Mouse (Mus musculus) E14TG2a.4 (cell line): ENCODE measurements at regions not wholly inside any gene's neighbourhood (a gene's known extent, or its start where the extent isn't known, plus 50 kb on each side); places are given as distances from the start of the nearest gene placed in this dataset.

ENCODE experiments used
- CTCF ChIP-seq: conservative IDR thresholded peaks from 2 replicates; pipeline ENCODE4 v1.5.1; 2014; ENCODE audit warnings: low read length
- NANOG ChIP-seq: IDR thresholded peaks from 2 replicates; pipeline ENCODE4 v1.6.1; 2014; ENCODE audit warnings: borderline replicate concordance, low read length, mixed read lengths
- POU5F1 ChIP-seq: IDR thresholded peaks from 2 replicates; pipeline ENCODE4 v1.6.1; 2014; ENCODE audit warnings: low read length, borderline replicate concordance

DNA sequence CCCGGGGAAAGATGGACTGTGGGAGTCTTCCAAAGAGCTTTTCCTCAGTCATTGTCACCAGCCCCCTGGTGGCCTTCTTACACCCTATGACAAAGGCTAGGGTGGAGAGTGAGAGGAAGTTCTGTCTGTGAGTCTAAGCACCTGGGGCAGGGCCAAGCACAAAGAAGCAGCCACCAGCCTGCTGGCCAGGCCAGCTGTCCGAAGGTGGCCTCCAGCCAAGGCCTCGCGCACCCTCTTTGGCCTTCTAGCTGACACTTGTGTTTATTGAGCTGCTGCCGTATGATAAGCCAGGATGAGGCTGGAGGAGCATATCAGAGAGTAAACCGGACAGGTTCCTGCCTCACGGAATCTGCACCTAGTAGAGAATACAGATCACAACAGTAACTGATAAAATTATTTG, 99.0 kb upstream of the Cacna1e start:
- TF ChIP-seq CTCF (no peak), NANOG (no peak), POU5F1 (no peak)
